Mouse (Mus musculus) c-Kit-positive CD71-negative TER-119-negative erythroid progenitor cells, embryonic 14.5 days (primary cell): ENCODE results near the gene Otud1.

Source experiments
- DNase-seq: peaks from one replicate; pipeline ENCODE4 v3.0.0-alpha.2; 2013; ENCODE audit warnings: low read depth

Otud1 gene

DNA sequence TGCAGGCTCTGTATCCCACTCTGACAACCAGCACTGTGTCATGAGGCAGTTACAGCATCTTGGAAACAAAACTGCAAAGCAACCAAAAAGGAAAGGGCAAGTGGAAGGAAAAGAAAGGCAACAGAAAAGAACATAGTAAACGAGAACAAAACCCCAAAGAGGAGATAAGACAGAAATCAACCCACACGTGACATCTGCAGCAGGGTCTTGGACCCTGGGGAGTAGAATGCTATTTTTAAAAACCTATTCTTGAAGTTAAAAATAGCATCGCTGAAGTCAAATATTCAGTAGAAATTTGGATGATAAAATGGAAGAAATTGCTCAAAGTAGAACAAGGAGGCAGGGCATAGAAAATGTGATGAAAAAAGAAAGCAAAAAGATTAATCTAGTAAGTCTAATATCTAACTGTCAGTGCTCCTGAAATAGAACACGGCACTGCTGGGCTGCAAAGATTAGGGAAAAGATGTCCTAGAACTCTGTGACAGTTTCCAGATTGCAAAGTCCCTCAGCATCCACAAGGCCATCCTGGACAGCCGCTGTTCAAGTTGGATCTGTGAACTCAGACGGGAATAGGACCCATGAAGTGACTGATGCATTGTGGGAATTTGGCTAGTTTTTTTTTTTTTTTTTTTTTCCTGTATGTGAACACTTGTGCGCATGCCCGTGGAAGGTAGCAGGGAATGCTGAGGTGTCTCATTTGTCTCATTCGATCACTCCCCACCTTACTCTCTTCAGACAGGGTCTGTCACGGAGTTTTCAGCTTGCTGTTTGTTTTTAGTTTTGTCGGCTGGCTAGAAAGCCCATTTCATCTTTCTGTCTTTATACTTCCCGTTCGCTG, 13.5 kb downstream of the Otud1 start:
- DNase-seq: no peak

DNA sequence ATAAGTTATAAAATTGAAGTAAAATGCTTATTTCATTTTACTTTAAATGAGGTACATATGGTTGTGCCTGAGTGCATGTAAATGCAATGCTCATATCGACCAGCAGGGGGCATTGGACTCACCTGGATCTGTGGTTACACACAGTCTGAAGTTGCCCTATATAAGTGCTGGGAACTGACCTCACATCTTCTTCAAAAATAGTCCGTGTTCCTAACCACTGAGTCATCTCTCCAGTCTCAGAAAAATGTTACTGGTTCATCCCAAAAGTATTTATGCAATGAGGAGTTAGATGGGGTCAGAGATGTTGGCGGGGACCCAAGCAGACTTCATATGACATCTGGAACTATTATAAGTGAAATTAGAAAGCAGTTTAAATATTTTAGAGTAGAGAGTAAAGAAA, 25.4 kb downstream of the Otud1 start:
- no peak for DNase-seq

DNA sequence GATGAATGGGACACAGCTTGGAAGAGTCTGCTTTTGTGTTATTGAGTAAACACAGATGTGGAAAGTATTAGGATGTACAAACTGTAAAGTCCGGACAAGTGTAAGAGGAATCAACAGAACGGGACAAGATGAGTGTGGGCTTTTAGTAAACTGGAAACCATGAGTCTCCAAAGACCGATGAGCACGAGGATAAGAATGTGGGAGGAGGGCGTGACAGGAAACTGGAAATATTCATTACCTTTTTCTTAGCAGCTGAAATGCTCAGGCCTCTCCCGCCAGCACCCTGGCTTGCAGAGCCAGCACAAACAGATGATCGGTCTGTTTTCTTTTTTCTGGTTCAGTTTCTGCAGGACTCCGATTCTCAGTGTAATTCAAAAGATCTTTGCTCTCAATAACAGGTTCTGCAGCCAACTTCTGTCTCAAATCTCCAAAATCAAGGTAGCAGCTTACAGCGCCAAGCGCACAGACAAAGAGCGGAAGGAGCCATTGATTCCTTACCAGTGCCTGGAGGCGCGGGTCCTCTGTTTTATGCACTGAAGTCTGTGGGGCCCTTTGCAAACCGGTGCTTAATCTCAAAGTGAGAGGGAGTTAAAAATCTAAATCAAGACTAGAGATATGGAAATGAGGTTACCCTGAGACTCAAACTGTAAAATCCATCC, 28.1 kb downstream of the Otud1 start:
- no peak for DNase-seq

GRCm38 (mm10) chr2:19690094-19690493, 32.5 kb downstream of the Otud1 start:
- DNase-seq: no peak

DNA sequence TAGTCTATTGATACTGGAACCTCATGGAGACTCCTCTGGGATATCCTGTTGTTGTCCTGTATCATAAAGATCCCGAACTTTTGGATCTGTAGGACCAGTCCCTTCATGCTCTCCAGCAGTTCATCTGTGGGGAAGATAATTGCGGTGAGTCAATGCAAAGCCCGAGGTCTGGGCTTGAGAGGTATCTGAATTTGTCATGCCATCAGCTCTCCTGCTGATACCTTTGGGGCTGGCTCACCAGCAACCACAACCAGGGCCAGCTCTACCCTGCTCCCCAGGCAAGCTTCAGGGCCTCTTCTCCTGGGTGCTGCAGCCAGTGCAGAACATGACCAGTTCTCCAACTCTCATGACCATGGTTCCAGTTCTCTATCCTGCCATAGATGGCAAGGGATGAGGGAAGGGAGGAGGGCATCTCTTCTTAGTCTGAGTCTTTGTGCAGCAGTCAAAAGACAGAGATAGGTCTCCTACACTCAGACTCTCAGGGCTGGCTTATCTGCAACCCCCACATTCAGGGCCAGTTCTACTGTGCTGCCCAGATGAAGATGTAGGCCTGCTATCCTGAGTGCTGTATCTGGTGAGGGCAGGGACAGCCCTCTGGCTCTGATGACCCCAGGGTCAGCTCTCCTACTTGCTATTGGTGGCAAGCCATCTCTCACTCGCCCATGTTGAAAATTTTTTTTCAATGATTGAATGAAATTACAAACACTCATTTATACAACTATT, 42.2 kb downstream of the Otud1 start:
- DNase-seq: no peak

DNA sequence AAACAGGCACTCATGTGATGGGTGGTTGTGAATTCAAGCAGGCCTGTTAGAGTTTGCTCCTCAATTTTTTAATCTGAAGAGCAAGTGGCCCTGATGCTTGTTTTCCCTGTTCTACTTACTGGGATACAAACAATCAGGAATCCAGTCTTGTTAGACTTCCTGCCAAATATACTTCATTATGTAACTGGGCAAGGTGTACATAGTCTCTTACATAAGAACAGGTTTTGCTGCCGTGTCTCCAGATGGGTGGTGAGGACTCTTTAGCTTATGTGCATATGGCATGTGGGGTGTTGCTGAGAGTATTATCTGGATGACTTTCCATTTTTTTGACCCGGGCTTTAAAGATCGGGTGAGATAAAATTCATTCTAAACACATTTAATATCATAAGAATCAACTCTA, 43.8 kb downstream of the Otud1 start:
- DNase-seq: no peak

GRCm38 (mm10) chr2:19703020-19703613, 45.6 kb downstream of the Otud1 start:
- DNase-seq: no peak

DNA sequence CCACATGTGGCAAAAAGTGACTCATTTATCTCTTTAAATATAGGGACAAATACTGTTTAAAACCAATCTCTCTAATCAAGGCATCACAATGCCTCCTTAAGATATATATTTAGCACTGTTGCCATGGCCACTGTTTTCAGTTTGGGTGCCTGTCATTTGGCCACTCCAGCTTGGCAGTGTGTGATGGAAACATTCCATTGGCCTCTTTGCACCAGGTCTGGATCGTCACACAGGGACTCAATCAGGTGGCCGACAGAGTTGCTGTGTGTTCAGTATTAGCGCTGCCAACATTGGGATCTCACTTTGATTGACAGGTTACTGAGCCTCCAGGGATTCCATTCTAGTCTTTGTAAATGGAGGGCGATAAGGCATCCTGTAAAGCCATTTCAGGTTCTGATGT, 46.1 kb downstream of the Otud1 start:
- DNase-seq: no peak

GRCm38 (mm10) chr2:19704272-19704671, 46.7 kb downstream of the Otud1 start:
- DNase-seq: no peak

- no peak for DNase-seq
Observed at GRCm38 (mm10) chr2:19706886-19707285, 49.3 kb downstream of the Otud1 start.
